Mouse (Mus musculus): ENCODE measurements at regions not wholly inside any gene's neighbourhood (a gene's known extent, or its start where the extent isn't known, plus 50 kb on each side); places are given as distances from the start of the nearest gene placed in this dataset.

- DNase-seq (no peak), ATAC-seq (ENCODE audit: insufficient read depth) (no peak)
- H3K27me3 ChIP-seq (ENCODE audit: insufficient read depth, low read length), result no peaks in the 10 kb centered on the region
- no peaks in the 10 kb centered on the region for H3K36me3 ChIP-seq (ENCODE audit: insufficient read depth)
- no peak overlapping the region for H3K4me2 ChIP-seq
- no peak overlapping the region for H3K27ac ChIP-seq (ENCODE audit: low read depth)
- no peak overlapping the region for H3K4me3 ChIP-seq (ENCODE audit: low read depth, low read length)
- H3K4me1 ChIP-seq (ENCODE audit: insufficient read depth), result no peaks in the 10 kb centered on the region
- 93% methylated on average over 2 of the region's 2 CpGs for WGBS
- no peak overlapping the region for H3K9ac ChIP-seq
- no peak for TF ChIP-seq CTCF (IDR thresholded peaks at IDR 0.05; ENCODE audit: low read depth)
- no peaks in the 10 kb centered on the region for H3K9me3 ChIP-seq (ENCODE audit: low read depth, low read length)
These were observed 56.4 kb upstream of the Otx2 start for GRCm38 (mm10) chr14:48729996-48730395.
